In the genomic region with DNA sequence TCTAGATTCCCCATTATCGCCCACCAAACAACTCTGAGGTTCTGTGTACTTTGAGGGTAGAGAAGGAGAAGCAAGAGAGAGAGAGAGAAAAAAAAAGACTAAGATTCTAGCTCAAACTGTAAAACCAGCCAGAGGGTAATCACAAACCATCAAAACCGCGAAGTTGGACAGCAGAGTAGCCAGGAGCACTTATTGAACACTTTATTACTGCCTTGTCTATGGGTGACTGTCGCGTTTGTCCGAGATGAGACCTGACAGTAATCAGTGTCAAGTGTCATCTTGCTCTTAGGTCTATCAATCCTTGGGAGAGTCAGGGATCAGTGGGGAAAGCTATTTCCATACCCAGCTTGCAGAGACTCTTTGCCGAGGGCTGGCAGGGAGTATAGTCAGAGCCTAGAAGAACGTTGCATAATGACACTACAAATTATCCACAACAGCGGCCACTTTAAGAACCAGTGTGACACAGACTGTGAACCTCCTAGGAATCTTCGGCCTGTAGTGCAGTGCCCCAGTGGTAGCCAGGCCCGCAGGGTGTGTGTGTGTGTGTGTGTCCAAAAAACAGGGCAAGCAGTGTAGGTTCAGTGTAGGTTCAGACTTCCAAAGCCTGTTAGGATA, we compare ENCODE assay signal across 9 mouse cellular contexts. TPM values are rescaled to one million over a fixed set of nuclear protein-coding genes. Genes with fewer than 3 reads are reported as not detected.
DNase-seq lines count a peak whose midpoint lies in the region; ATAC-seq and TF ChIP-seq lines count a peak whose summit lies in the region.
"Had no signal": no experiment of that assay in that cellular context is flagged by ENCODE, and none has a peak within 500 bp of the region (broad histone marks: within the 10 kb centered on the region; RNA-seq: fewer than 3 reads in every experiment).

No protein-coding gene starts in this region.

- no peak for TF ChIP-seq EP300 in heart, postnatal 0 days (IDR thresholded peaks at IDR 0.05; ENCODE audit: low read depth)

- H3K27ac ChIP-seq in ES-E14 (ENCODE audit: insufficient read depth, low read depth, low read length, poor library complexity, severe bottlenecking), result no peak overlapping the region
- peak overlapping the region; percentile 56; the same call in 1 of the 2 replicates for H3K27ac ChIP-seq in heart, postnatal 0 days (ENCODE audit: low read depth)
- H3K27ac ChIP-seq in midbrain, embryonic 10.5 days (replicated peaks), result no peak overlapping the region

- H3K36me3 ChIP-seq in ES-E14 (ENCODE audit: control insufficient read depth, insufficient read depth, low read length, poor library complexity, severe bottlenecking), result no peaks in the 10 kb centered on the region
- no peaks in the 10 kb centered on the region for H3K36me3 ChIP-seq in heart, postnatal 0 days (replicated peaks; ENCODE audit: control insufficient read depth, insufficient read depth, low read length)
- H3K36me3 ChIP-seq in midbrain, embryonic 10.5 days, result no peaks in the 10 kb centered on the region

- H3K27me3 ChIP-seq in heart, postnatal 0 days (ENCODE audit: control insufficient read depth, insufficient read depth, low read length), result 0 out of 2 replicates have a peak, but pooled peaks cover 3% of the 10 kb centered on the region
- H3K27me3 ChIP-seq in midbrain, embryonic 10.5 days (ENCODE audit: low read depth, poor library complexity, severe bottlenecking), result peaks cover 67% of the 10 kb centered on the region

- no peak for TF ChIP-seq CTCF in heart, postnatal 0 days (IDR thresholded peaks at IDR 0.05; ENCODE audit: low read depth)

- no peak for ATAC-seq in heart, postnatal 0 days (ENCODE audit: insufficient read depth, low read depth)

- H3K9me3 ChIP-seq in ES-E14 (ENCODE audit: control insufficient read depth, insufficient read depth, low read depth, low read length), result no peaks in the 10 kb centered on the region
- H3K9me3 ChIP-seq in heart, postnatal 0 days (replicated peaks; ENCODE audit: control insufficient read depth, low read length), result no peaks in the 10 kb centered on the region
- H3K9me3 ChIP-seq in midbrain, embryonic 10.5 days (replicated peaks), result no peaks in the 10 kb centered on the region

- WGBS in heart, postnatal 0 days, result 28% methylated on average over 11 of the region's 11 CpGs
- WGBS in midbrain, embryonic 10.5 days, result 21% methylated on average over 11 of the region's 11 CpGs

- in situ Hi-C loops in ES-E14 (cut with MboI; ENCODE audit: low sequenced_read_pairs in 2 of 2, unreplicated experiment in 2 of 2), result no loop called here

- DNase-seq in embryo, embryonic 9.5 days (ENCODE audit: extremely low spot score), result peak; percentile 22
- no peak for DNase-seq in embryo, embryonic 10 days (ENCODE audit: low spot score)
- no peak for DNase-seq in ES-E14 (ENCODE audit: low read depth, low spot score)
- no peak for DNase-seq in heart, postnatal 0 days (ENCODE audit: low spot score)
- DNase-seq in midbrain, embryonic 10.5 days (ENCODE audit: low spot score), result peak; percentile 23
- DNase-seq in ovary, adult 18-20 months (ENCODE audit: low spot score), result no peak
- DNase-seq in thymus, postnatal 4 days, result no peak
- DNase-seq in layer of hippocampus, postnatal 36 days, result no peak
- DNase-seq: lung, postnatal 14 days had no signal

- peak overlapping the region; percentile 85 to 92; a peak in 3 of 4 replicates for H3K4me3 ChIP-seq in ES-E14 (ENCODE audit: insufficient read depth in 1 of 2, low read depth in 1 of 2, low read length in 2 of 2, poor library complexity in 1 of 2, severe bottlenecking in 1 of 2)
- H3K4me3 ChIP-seq in heart, postnatal 0 days (ENCODE audit: low read depth, low read length), result peak overlapping the region; percentile 82
- H3K4me3 ChIP-seq in midbrain, embryonic 10.5 days, result peak overlapping the region; percentile 67

- H3K4me2 ChIP-seq in heart, postnatal 0 days (ENCODE audit: low read depth, low read length), result peak overlapping the region; percentile 96

- H3K4me1 ChIP-seq in ES-E14 (ENCODE audit: control insufficient read depth in 2 of 2, insufficient read depth in 2 of 2, low read length in 2 of 2, poor library complexity in 1 of 2), result peaks cover 6 to 17% of the 10 kb centered on the region in 2 experiments
- peaks cover 11% of the 10 kb centered on the region for H3K4me1 ChIP-seq in heart, postnatal 0 days (ENCODE audit: control insufficient read depth, insufficient read depth)
- H3K4me1 ChIP-seq in midbrain, embryonic 10.5 days, result peaks cover 28% of the 10 kb centered on the region

- no peak overlapping the region for H3K9ac ChIP-seq in ES-E14 (ENCODE audit: insufficient read depth, low read depth, low read length, poor library complexity, severe bottlenecking)
- peak overlapping the region; percentile 72 for H3K9ac ChIP-seq in heart, postnatal 0 days (replicated peaks; ENCODE audit: low read depth, low read length)

TF ChIP-seq in ES-E14, 5 proteins besides CTCF, POLR2A, EP300 and RAD21:
- no peak for TF ChIP-seq HCFC1 (IDR thresholded peaks at IDR 0.05; ENCODE audit: borderline replicate concordance, insufficient read depth, low read length)
- TF ChIP-seq MAFK (IDR thresholded peaks at IDR 0.05; ENCODE audit: insufficient read depth, low read depth, low read length), result no peak
- no peak for TF ChIP-seq ZC3H11A (IDR thresholded peaks at IDR 0.05; ENCODE audit: borderline replicate concordance, low read depth, low read length)
- TF ChIP-seq ZNF384 (IDR thresholded peaks at IDR 0.05; ENCODE audit: low read depth, low read length), result no peak
- TF ChIP-seq CHD2 (IDR thresholded peaks at IDR 0.05; ENCODE audit: low read depth, low read length), result no peak

RNA-seq across cellular contexts. Expression of gene Epas1, which starts 2.2 kb away (rescaled TPM):
- total RNA-seq in ES-E14 (2012; rRNA removed), result 9.5 and 9.6 TPM in 2 replicates
- 28.7 and 38.3 TPM in 2 replicates for total RNA-seq in heart, postnatal 0 days (2014; rRNA removed; ENCODE audit: low replicate concordance)
- polyA plus RNA-seq in heart, postnatal 0 days (2015; fragmentation: Nextera tagmentation; extraction: Ambion mirVana), result 9.1 and 9.2 TPM in 2 replicates
- 2.0 and 3.0 TPM in 2 replicates for polyA plus RNA-seq in midbrain, embryonic 10.5 days (2016; fragmentation: Nextera tagmentation; extraction: Ambion mirVana)
- total RNA-seq in layer of hippocampus, postnatal 36 days (2021), result 10 to 100 TPM; 90.7 to 91.1 TPM

Comparison
In these comparisons a context has a peak if more than half of its experiments do, and no peak if none do; other contexts are left out.
1. DNase-seq: peak in embryo, embryonic 9.5 days (single experiment) and midbrain, embryonic 10.5 days (single experiment); none in embryo, embryonic 10 days (single experiment), ES-E14 (single experiment), heart, postnatal 0 days (single experiment), ovary, adult 18-20 months (single experiment), thymus, postnatal 4 days (single experiment) and layer of hippocampus, postnatal 36 days (0 of 2).
2. Peak in every context shown above with its lines, with median percentiles within 50 percentile points of each other: H3K4me3 ChIP-seq.